Mouse (Mus musculus) heart, adult 11 months (tissue): ENCODE measurements around the gene Pwp2.
A peak's percentile ranks its signal among the peaks of the same experiment; 100 is the strongest.

Experiments used
- DNase-seq: peaks from one replicate; pipeline ENCODE4 v3.0.0; 2022

Gene Pwp2

DNA sequence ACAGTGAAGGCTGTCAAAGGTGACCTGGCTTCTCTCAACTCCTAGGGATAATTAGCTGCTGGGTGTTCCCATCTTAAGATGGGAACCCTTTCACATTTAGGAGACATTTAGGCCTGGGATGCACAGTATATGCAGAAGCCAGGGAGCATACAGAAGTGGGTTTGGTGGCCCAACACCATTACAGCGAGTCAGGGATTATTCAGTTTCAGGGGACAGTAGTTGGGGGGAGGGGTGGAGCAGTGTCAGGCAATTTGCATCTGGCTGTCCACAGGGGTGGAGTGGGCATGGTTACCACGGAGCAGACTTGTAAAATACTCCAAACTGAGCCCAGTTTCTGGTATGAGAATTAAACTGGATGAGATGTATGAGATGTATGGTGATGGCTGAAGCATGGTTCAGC, 14.5 kb downstream of the Pwp2 start:
- DNase-seq, result peak; percentile 89

DNA sequence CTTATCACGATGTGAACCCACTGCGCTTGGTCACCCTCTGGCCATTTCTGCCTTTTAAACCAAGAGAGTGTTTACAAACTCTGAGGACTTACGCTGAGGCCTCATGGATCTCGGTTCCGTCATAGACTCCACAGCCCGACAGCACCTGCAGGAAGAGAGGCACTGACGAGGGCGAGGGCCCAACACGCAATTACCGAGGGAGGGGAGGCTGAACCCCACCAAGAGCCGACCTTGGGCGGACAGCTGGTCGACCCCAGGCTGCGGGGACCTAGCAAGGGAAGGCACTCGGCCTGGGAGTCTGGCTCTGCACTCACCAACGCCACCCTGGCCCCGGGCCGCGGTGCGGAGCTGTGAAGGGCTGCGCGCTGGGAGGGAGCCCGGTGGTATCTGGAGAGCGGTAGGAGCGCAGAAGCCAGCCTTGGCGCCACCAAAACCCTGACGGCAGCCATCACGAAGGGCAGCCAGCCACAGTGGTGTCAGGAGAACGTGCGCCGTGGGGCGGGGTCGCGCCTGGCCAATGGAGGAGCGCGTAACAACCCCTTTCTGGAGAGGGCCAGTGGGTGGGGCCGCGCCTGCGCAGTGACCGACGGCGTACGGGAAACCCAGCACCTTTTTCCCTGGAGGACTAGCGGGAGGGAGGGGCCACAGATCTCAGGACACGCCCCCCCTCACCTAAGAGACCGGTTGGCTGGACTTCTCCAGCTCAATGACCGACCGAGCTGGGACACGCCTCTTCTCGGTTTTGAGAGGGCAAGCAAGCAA, 15.5 kb downstream of the Pwp2 start, which contains the start of gene D10Jhu81e:
TSS of gene D10Jhu81e (minus strand) at position 502 of the 762 bp plus-strand sequence.
- DNase-seq, result peak; percentile 100

- peak; percentile 93 for DNase-seq
Observed at GRCm38 (mm10) chr10:78168792-78169191, 16.2 kb downstream of the Pwp2 start.

GRCm38 (mm10) chr10:78167775-78168174, 17.2 kb downstream of the Pwp2 start:
- DNase-seq, result no peak

DNA sequence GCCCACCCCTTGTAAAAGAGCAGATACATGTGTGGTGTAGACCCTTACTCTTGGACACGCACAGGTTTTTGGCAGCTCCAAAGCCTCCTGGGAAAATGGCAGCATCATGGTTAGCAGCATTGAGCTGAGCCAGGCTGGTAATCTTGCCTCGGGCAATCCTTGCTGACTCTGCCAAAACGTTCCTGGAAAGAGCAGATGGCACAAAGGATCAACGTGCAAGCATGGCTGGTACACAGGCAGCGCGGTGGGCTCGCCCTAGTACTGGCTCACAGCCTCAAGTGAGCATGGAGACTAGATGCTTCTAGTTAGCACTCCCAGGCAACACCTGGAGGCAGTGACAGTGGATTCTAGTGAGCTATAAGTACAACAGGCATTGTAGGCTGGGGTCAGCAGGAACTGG, 17.6 kb downstream of the Pwp2 start:
- DNase-seq, result no peak

DNA sequence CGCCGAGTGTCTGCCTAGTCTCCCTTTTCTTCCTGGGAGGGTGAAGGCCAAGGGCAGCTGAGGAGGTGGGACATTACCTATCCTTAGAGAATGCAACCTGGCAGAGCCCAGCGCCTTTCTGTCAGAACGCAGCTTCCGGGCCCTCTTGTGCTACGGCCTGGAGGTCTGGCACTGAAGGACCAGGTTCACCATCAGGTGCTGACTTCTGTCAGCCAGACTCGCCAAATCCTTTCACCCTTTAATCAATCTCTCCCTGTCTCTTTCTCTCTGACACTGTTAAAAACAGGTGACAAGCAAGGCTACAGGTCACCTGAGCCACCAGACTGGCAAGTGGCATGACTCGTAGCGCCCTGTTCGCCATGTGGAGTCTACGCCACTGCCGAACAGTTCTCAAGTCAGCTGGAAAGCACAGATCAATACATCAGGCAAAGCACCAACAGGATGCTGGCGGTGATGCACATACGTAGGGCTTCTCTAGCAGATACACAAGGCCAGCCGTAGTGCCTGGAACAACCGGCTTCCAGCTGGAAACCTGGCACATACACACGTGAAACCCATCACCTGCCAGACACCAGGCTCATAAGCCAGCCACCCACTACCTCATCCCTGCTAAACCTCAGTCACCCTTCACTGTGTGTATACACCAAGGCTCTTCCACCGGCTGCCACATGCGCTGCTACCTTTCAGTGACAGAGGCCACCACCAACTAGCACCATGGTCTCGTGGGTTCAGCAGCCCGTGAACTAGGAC, 19.5 kb downstream of the Pwp2 start:
- no peak for DNase-seq

- DNase-seq, result no peak
Observed at GRCm38 (mm10) chr10:78164786-78165185, 20.2 kb downstream of the Pwp2 start.

GRCm38 (mm10) chr10:78163923-78164322, 21.0 kb downstream of the Pwp2 start:
- DNase-seq, result peak; percentile 96

DNA sequence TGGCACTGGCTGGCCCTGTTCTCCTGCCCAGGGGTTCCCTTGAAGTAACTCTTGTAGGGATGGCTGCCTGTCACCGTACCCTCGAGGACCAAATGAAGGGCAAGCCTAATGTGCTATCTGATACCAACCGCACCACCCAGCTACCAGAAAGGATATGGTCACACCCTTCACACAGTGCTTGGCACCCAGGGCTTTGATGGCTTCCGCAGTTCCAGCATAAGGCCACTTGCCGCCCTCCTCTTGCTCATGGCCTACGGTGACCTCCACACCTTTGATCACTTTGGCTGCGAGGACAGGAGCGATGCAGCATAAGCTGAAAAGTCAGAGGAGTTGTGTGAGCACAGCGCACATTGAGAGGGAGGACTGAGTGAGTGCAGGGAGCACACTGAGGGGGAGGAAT, 21.7 kb downstream of the Pwp2 start:
- no peak for DNase-seq

GRCm38 (mm10) chr10:78162646-78163045, 22.3 kb downstream of the Pwp2 start:
- DNase-seq, result no peak

- no peak for DNase-seq
Observed at GRCm38 (mm10) chr10:78161096-78161495, 23.9 kb downstream of the Pwp2 start.

DNA sequence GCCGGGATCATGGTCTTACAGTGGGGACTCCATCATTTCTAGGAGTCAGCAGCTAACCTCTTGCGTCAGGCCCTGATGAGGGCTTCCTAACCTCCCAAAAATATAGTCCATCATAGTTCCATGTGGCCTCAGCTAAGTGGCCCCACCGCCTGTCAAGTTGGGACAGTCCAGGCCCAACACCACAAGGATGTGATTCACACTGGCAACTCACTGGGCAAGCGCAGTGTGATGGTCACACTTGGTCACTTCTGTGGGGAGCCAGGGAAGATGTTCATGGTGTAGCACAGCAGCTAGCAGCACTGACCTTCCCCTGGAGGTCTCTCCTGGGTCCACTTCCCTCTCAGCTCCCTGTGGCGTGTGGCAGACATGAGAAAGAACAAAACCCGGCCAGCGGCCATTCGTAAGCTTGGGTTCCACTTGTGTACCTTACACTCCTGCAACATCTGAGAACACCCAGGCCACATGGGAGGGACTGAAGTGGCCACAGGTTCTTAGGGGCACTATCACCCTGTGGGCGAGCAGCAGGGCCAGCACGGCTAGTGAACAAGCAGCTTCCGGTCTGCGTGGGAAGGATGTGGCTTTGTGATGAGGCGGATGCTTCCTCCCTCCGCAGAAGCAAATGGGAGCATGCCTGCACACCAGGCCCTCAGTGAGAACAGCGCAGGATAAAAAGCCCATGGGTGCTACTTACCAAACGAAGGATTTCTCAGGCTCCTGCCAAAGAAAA, 24.4 kb downstream of the Pwp2 start:
- DNase-seq, result peak; percentile 96

DNA sequence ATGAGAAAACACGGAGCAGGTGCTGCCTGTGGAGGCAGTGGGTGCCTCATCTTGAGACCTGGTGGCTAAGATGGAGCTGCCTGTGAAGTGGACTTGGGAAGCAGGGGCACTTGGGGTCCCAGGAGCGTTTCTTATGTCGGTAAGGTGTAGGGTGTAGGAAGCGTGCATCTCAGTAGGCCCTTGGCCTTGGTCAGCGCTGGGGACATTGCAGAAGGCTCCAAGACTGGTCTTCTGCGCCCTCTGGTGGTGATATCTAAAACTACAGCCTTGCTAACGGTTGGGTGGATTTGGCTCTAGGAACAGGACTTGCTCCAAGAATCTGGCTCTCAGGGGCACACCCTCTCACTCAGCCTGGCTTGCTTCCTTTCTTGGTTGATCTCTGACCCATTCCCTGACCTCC, 25.0 kb downstream of the Pwp2 start:
- DNase-seq, result peak; percentile 99

GRCm38 (mm10) chr10:78159252-78159878, 25.6 kb downstream of the Pwp2 start:
- DNase-seq, result peak; percentile 97

DNA sequence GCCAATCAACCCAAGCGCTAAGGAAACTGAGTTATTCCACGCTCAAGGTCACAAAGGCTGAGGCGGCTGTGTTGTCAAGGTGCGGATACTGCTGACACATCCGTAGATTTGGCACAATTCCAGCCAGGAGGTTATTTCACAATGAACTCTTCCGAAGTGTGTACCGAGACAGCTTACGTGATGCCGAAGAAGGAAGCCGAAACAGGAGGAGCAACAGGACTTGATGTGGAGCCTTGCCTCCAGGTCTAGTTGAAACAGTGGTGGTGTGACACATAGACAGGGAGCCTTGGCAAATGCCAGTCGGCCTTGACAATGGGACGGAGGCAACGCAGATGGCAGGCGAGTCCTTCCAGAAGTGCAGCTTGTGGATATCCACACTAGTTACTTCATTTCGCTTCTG, 26.9 kb downstream of the Pwp2 start:
- no peak for DNase-seq

- DNase-seq, result no peak
Observed at GRCm38 (mm10) chr10:78156926-78157325, 28.0 kb downstream of the Pwp2 start.

DNA sequence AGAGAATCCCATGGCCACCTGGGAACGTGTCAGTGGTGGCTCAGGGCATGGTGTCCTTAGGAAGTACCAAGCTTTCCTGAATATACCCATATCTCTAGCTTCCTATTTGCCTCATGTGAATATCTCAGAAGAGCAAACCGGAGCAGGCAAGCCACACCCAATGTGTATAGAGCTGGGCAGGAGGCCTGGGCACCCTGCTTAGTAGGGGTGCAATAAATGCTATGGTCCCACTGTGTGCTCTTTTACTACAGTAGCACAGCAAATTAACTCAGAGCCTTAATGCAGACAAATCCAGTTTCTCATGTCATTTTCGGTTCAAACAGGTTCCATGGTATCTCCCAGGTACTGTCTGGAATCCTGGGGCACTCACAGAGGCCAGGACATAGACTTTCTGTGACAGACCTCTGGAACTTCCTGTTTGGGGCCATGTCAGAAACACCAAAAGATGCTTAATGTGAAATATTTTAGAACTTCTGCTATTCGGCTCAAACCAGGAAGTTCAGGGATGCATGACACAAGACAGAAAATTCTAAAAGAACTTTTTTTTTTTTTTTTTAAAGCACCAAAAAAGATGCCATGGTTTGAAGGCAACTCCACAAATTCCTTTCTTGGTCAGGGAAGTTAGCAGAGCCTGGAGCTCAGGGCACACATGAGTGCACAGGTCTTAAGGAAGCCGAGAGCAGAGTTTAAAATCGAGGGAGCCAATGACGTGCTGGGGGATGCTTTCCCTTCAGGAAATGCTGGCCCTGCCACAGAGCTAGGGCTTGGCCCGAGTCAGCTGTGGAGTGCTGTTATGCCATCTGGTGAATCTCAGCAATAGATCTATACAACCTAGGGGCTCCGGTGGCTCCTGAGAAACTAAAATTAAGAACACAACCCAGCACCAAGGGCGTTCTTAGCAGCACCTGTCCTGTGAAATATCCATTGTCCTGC, 35.8 kb downstream of the Pwp2 start:
- DNase-seq, result no peak

DNA sequence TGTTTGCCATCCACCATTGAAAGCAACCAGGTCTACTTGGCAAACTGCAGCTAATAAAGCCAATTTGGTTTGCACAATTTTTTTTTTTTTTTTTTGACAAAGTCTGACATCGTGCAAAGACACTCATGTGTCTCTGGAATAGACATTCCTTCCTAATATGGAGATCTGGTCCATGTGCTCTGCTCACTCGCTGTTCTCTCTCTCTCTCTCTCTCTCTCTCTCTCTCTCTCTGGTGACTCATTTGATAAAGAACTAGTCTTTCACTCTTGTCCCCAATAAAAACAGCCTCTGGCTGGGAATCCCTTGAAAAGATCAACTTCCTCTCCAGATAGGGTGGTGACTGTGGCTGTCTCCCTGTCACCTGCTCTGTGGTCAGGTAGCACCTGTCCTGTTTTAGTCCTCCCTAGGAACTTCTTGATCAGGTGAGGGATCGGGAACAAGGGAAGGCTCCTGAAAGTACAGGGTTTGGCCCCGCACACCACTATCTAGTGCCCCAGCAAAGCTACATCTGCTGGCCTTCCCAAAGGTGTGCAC, 37.0 kb downstream of the Pwp2 start:
- DNase-seq, result no peak

- DNase-seq, result peak; percentile 97
Observed at GRCm38 (mm10) chr10:78143727-78144505, 41.0 kb downstream of the Pwp2 start.

DNA sequence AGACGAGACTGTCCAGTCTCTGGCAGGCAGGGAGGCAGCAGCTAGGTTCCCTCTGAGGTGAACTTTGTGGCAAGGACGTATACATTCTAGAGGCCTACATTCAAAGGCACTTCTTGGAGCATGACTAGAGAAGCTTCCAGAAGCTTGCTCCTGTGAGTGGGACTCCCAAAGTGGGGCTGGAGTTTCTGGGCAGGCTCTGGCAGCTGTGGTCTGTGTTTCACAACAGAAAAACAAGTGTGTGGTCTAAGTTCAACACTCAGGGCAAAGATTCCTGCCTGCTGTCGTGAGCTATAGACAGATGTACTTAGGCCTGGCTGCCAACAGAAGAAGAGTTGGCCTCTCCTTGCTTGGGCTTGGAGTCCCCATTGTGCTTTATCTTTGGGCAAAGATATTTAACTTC, 44.1 kb downstream of the Pwp2 start:
- DNase-seq, result peak; percentile 92

DNA sequence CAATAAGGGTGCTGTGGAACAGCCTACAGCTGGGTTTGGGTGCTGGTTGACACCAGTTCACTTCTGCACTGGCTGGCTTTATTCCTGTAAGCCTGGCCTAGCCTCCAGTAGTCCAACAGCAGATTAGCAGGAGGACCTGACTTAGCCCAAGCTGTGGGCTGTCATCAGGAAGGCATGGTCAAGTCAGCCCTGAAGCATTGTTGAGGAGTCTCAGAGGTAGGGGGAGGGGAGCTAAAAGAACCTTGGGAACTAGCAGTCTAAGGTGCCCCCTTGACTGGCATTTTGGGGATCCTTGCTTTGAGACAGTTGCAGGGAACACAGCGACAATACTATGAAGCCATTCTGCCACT, 44.7 kb downstream of the Pwp2 start:
- DNase-seq, result peak; percentile 94
